Mouse (Mus musculus): Measurements from ENCODE around the gene Runx3.

The Runx3 gene

GRCm38 (mm10) chr4:135150031-135150801 is 29.8 kb downstream of the Runx3 start:
- DNase-seq (ENCODE audit: low spot score) = no peak

GRCm38 (mm10) chr4:135151111-135151987 is 30.9 kb downstream of the Runx3 start:
- DNase-seq (ENCODE audit: low spot score) = no peak

GRCm38 (mm10) chr4:135151988-135152594 is 31.6 kb downstream of the Runx3 start:
- DNase-seq (ENCODE audit: low spot score) = no peak

GRCm38 (mm10) chr4:135152834-135153259 is 32.4 kb downstream of the Runx3 start:
- DNase-seq (ENCODE audit: low spot score) = no peak

- DNase-seq (ENCODE audit: low spot score) = no peak
These were observed 33.0 kb downstream of the Runx3 start for GRCm38 (mm10) chr4:135153260-135154088.

GRCm38 (mm10) chr4:135154089-135154949 is 33.9 kb downstream of the Runx3 start:
- DNase-seq (ENCODE audit: low spot score) = no peak

- no peak for DNase-seq (ENCODE audit: low spot score)
These were observed 34.8 kb downstream of the Runx3 start for GRCm38 (mm10) chr4:135155106-135155800.

GRCm38 (mm10) chr4:135155805-135156469 is 35.5 kb downstream of the Runx3 start:
- DNase-seq (ENCODE audit: low spot score) = no peak

- DNase-seq (ENCODE audit: low spot score) = no peak
These were observed 36.1 kb downstream of the Runx3 start for GRCm38 (mm10) chr4:135156531-135156930.

GRCm38 (mm10) chr4:135157329-135157728 is 36.9 kb downstream of the Runx3 start:
- DNase-seq (ENCODE audit: low spot score) = no peak

GRCm38 (mm10) chr4:135158724-135159409 is 38.4 kb downstream of the Runx3 start:
- DNase-seq (ENCODE audit: low spot score) = no peak

GRCm38 (mm10) chr4:135159663-135160062 is 39.2 kb downstream of the Runx3 start:
- DNase-seq (ENCODE audit: low spot score) = no peak

GRCm38 (mm10) chr4:135160168-135160567 is 39.7 kb downstream of the Runx3 start:
- DNase-seq (ENCODE audit: low spot score) = no peak

- no peak for DNase-seq (ENCODE audit: low spot score)
These were observed 41.0 kb downstream of the Runx3 start for GRCm38 (mm10) chr4:135161441-135161840.

- no peak for DNase-seq (ENCODE audit: low spot score)
These were observed 45.3 kb downstream of the Runx3 start for GRCm38 (mm10) chr4:135165761-135166160.

GRCm38 (mm10) chr4:135166413-135167225 is 46.2 kb downstream of the Runx3 start:
- no peak for DNase-seq (ENCODE audit: low spot score)

- DNase-seq (ENCODE audit: low spot score) = no peak
These were observed 47.5 kb downstream of the Runx3 start for GRCm38 (mm10) chr4:135167816-135168527.

Data from adipocyte (in vitro differentiated cells).